Mouse (Mus musculus): ENCODE data around the gene P2rx6. TPM values are rescaled to one million over a fixed set of nuclear protein-coding genes. Genes with fewer than 3 reads are reported as not detected.

The P2rx6 gene
- total and polyA plus RNA-seq, 2 experiments from 2014 or later = 0.31 to 0.70 TPM

DNA sequence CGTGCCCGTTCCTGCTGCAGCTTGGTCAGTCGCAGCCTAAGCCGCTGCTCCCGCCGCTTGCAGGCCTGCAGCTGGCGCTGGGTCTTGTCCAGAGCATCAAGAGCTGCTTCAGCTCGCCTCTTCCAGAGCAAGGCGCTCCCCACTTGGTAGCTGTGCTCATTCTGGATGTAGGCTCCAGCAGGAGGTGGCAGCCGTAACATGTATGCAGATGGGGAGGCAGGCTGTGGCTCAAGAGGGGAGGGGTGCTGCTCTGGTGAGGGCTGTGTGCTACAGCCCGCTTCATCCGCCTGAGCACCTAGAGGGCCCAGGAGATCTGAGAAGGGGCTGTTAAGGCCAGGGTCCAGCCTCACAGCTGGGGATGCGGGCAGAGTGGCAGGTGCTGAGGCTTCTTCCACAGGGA is 33.4 kb upstream of the P2rx6 start:
- Histone ChIP-seq H3K4me3 (ENCODE audit: low read depth, low read length) (no peak overlapping the region), H3K9me3 (replicated peaks; ENCODE audit: control insufficient read depth, low read length) (no peaks in the 10 kb centered on the region), H3K36me3 (replicated peaks; ENCODE audit: control insufficient read depth, insufficient read depth, low read length) (peaks cover 48% of the 10 kb centered on the region), H3K27me3 (ENCODE audit: control insufficient read depth, insufficient read depth, low read length) (no peaks in the 10 kb centered on the region), H3K27ac (ENCODE audit: low read depth) (no peak overlapping the region), H3K4me2 (ENCODE audit: low read depth, low read length) (no peak overlapping the region), H3K4me1 (ENCODE audit: control insufficient read depth, insufficient read depth) (peaks cover 12% of the 10 kb centered on the region), H3K9ac (replicated peaks; ENCODE audit: low read depth, low read length) (no peak overlapping the region)
- TF ChIP-seq EP300 (IDR thresholded peaks at IDR 0.05; ENCODE audit: low read depth) = no peak
- TF ChIP-seq CTCF (IDR thresholded peaks at IDR 0.05; ENCODE audit: low read depth) = no peak
- no peak for ATAC-seq (ENCODE audit: insufficient read depth, low read depth)
- no peak for DNase-seq (ENCODE audit: low spot score)
- WGBS = 87% methylated on average over 13 of the region's 13 CpGs

DNA sequence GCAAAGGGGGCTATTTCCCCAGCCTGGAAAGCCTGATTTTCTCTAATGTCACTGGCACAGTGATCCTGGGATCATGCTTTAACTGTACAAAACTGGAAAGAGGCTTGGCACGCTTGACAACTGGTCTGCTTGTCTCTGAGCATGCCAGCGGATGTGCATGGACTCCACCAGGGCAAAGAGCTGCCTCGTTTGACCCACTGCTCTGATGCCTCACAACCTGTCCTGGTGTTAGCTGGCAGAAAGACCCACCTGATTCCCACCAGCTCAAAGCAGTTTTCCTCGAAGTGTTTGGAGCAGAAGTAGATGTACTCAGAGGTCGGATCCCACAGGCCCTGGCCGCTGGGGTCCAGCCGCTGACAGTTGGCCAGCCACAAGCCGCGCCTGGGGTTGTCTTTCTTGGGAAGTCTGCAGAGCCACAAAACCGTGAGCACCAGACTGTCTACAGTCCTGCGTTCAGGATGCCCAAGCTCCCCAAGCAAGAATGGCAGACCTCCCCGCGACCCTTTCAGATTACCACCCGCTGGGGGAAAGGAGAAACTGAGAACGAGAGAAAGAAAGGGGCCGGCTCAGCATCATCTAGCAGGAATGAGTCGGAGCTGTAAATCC is 31.6 kb upstream of the P2rx6 start:
- H3K9me3 ChIP-seq (replicated peaks; ENCODE audit: control insufficient read depth, low read length) = no peaks in the 10 kb centered on the region
- H3K36me3 ChIP-seq (replicated peaks; ENCODE audit: control insufficient read depth, insufficient read depth, low read length) = peaks cover 33% of the 10 kb centered on the region
- WGBS = 15% methylated on average over 17 of the region's 17 CpGs
- peak overlapping the region; percentile 85 for H3K9ac ChIP-seq (replicated peaks; ENCODE audit: low read depth, low read length)
- TF ChIP-seq CTCF (IDR thresholded peaks at IDR 0.05; ENCODE audit: low read depth) (no peak), EP300 (IDR thresholded peaks at IDR 0.05; ENCODE audit: low read depth) (no peak)
- H3K4me3 ChIP-seq (ENCODE audit: low read depth, low read length) = peak overlapping the region; percentile 73
- peak overlapping the region; percentile 95 for H3K27ac ChIP-seq (ENCODE audit: low read depth)
- peak overlapping the region; percentile 68 for H3K4me2 ChIP-seq (ENCODE audit: low read depth, low read length)
- DNase-seq (ENCODE audit: low spot score) (no peak), ATAC-seq (ENCODE audit: insufficient read depth, low read depth) (no peak)
- peaks cover 12% of the 10 kb centered on the region for H3K4me1 ChIP-seq (ENCODE audit: control insufficient read depth, insufficient read depth)
- H3K27me3 ChIP-seq (ENCODE audit: control insufficient read depth, insufficient read depth, low read length) = no peaks in the 10 kb centered on the region

- Histone ChIP-seq H3K27me3 (ENCODE audit: control insufficient read depth, insufficient read depth, low read length) (no peaks in the 10 kb centered on the region), H3K4me2 (ENCODE audit: low read depth, low read length) (peak within 1 kb of the TSS; percentile 68), H3K9me3 (replicated peaks; ENCODE audit: control insufficient read depth, low read length) (no peaks in the 10 kb centered on the region), H3K4me3 (ENCODE audit: low read depth, low read length) (peak within 1 kb of the TSS; percentile 73), H3K9ac (replicated peaks; ENCODE audit: low read depth, low read length) (peak within 1 kb of the TSS; percentile 85), H3K27ac (ENCODE audit: low read depth) (peak within 1 kb of the TSS; percentile 95), H3K4me1 (ENCODE audit: control insufficient read depth, insufficient read depth) (peaks cover 12% of the 10 kb centered on the region), H3K36me3 (replicated peaks; ENCODE audit: control insufficient read depth, insufficient read depth, low read length) (peaks cover 26% of the 10 kb centered on the region)
- ATAC-seq (ENCODE audit: insufficient read depth, low read depth) (peak; percentile 97), DNase-seq (ENCODE audit: low spot score) (peak; percentile 92)
- under 1% methylated on average over 64 of the region's 67 CpGs for WGBS
- TF ChIP-seq EP300 (IDR thresholded peaks at IDR 0.05; ENCODE audit: low read depth) (peak; percentile 86), CTCF (IDR thresholded peaks at IDR 0.05; ENCODE audit: low read depth) (no peak)
Observed at GRCm38 (mm10) chr16:17530640-17531288, 30.9 kb upstream of the P2rx6 start, which contains the start of gene Thap7. Gene Thap7, minus strand, starts transcription at chr16:17531136.

- Histone ChIP-seq H3K27me3 (ENCODE audit: control insufficient read depth, insufficient read depth, low read length) (no peaks in the 10 kb centered on the region), H3K4me2 (ENCODE audit: low read depth, low read length) (no peak overlapping the region), H3K4me3 (ENCODE audit: low read depth, low read length) (no peak overlapping the region), H3K4me1 (ENCODE audit: control insufficient read depth, insufficient read depth) (peaks cover 12% of the 10 kb centered on the region), H3K9me3 (replicated peaks; ENCODE audit: control insufficient read depth, low read length) (no peaks in the 10 kb centered on the region), H3K36me3 (replicated peaks; ENCODE audit: control insufficient read depth, insufficient read depth, low read length) (peaks cover 14% of the 10 kb centered on the region), H3K9ac (replicated peaks; ENCODE audit: low read depth, low read length) (no peak overlapping the region), H3K27ac (ENCODE audit: low read depth) (no peak overlapping the region)
- TF ChIP-seq CTCF (IDR thresholded peaks at IDR 0.05; ENCODE audit: low read depth) (peak; percentile 44), EP300 (IDR thresholded peaks at IDR 0.05; ENCODE audit: low read depth) (no peak)
- DNase-seq (ENCODE audit: low spot score) (peak; percentile 43), ATAC-seq (ENCODE audit: insufficient read depth, low read depth) (no peak)
- 48% methylated on average over 4 of the region's 4 CpGs for WGBS
Observed at GRCm38 (mm10) chr16:17532271-17532670, 29.4 kb upstream of the P2rx6 start.

GRCm38 (mm10) chr16:17532676-17533329 is 28.9 kb upstream of the P2rx6 start:
- Histone ChIP-seq H3K4me1 (ENCODE audit: control insufficient read depth, insufficient read depth) (peaks cover 12% of the 10 kb centered on the region), H3K9me3 (replicated peaks; ENCODE audit: control insufficient read depth, low read length) (no peaks in the 10 kb centered on the region), H3K4me2 (ENCODE audit: low read depth, low read length) (no peak overlapping the region), H3K9ac (replicated peaks; ENCODE audit: low read depth, low read length) (no peak overlapping the region), H3K4me3 (ENCODE audit: low read depth, low read length) (no peak overlapping the region), H3K36me3 (replicated peaks; ENCODE audit: control insufficient read depth, insufficient read depth, low read length) (peaks cover 9% of the 10 kb centered on the region), H3K27ac (ENCODE audit: low read depth) (no peak overlapping the region), H3K27me3 (ENCODE audit: control insufficient read depth, insufficient read depth, low read length) (no peaks in the 10 kb centered on the region)
- 61% methylated on average over 14 of the region's 14 CpGs for WGBS
- no peak for ATAC-seq (ENCODE audit: insufficient read depth, low read depth)
- TF ChIP-seq EP300 (IDR thresholded peaks at IDR 0.05; ENCODE audit: low read depth) (no peak), CTCF (IDR thresholded peaks at IDR 0.05; ENCODE audit: low read depth) (no peak)
- DNase-seq (ENCODE audit: low spot score) = no peak

All from heart, postnatal 0 days (tissue).